Mouse (Mus musculus) testis, adult 2 months (tissue): ENCODE measurements at regions not wholly inside any gene's neighbourhood (a gene's known extent, or its start where the extent isn't known, plus 50 kb on each side); places are given as distances from the start of the nearest gene placed in this dataset.
A peak's percentile ranks its signal among the peaks of the same experiment; 100 is the strongest.

Experiments used
- CTCF ChIP-seq: fragments of 200-500 bp; IDR thresholded peaks from 2 replicates; pipeline ENCODE4 v1.5.1; 2012; ENCODE audit warnings: low read depth, mild to moderate bottlenecking, inconsistent platforms, low read length, moderate library complexity; ENCODE audit not compliant: control insufficient read depth, insufficient read depth, insufficient replicate concordance
- POLR2A ChIP-seq: fragments of 200-500 bp; IDR thresholded peaks from 2 replicates; pipeline ENCODE4 v1.6.1; 2012; ENCODE audit warnings: low read depth, mild to moderate bottlenecking, inconsistent platforms, low read length, moderate library complexity; ENCODE audit not compliant: control insufficient read depth

- TF ChIP-seq CTCF (peak; percentile 79; the same call in 1 of the 2 replicates), POLR2A (no peak)
Observed at GRCm38 (mm10) chr1:176331344-176331743, 56.2 kb upstream of the Pld5 start.
